Mouse (Mus musculus) forebrain, embryonic 11.5 days (tissue): ENCODE results near the gene Msmb. TPM values are rescaled to one million over a fixed set of nuclear protein-coding genes. Genes with fewer than 3 reads are reported as not detected.

Experiments
- ATAC-seq: fragments of 200-750 bp; cut with Nextera tagmentation; replicated peaks from 2 replicates; pipeline ENCODE4 v1.8.0; 2017; ENCODE audit warnings: moderate TSS enrichment; ENCODE audit not compliant: low FRiP score
- DNase-seq: peaks from one replicate; pipeline ENCODE4 v3.0.0-alpha.2; 2017; ENCODE audit warnings: low spot score
- H3K27ac ChIP-seq: fragments of 300-500 bp; sonication (generic); 2 replicates; pipeline ENCODE4 v1.5.1; 2014; ENCODE audit warnings: low read depth, low read length
- H3K27me3 ChIP-seq: fragments of 300-500 bp; sonication (generic); 2 replicates; pipeline ENCODE4 v1.6.1; 2014; ENCODE audit warnings: mild to moderate bottlenecking, low read length, mixed read lengths; ENCODE audit not compliant: control insufficient read depth, insufficient read depth
- H3K36me3 ChIP-seq: fragments of 300-500 bp; sonication (generic); 2 replicates; pipeline ENCODE4 v1.6.1; 2014; ENCODE audit warnings: mild to moderate bottlenecking, low read length, moderate library complexity, mixed read lengths; ENCODE audit not compliant: control insufficient read depth, insufficient read depth
- H3K4me1 ChIP-seq: fragments of 300-500 bp; sonication (generic); replicated peaks from 2 replicates; pipeline ENCODE4 v1.6.1; 2014; ENCODE audit warnings: low read length, mixed read lengths; ENCODE audit not compliant: control insufficient read depth, insufficient read depth
- H3K4me2 ChIP-seq: fragments of 300-500 bp; sonication (generic); 2 replicates; pipeline ENCODE4 v1.6.1; 2014; ENCODE audit warnings: low read depth, mild to moderate bottlenecking, low read length, moderate library complexity, mixed read lengths; ENCODE audit not compliant: severe bottlenecking
- H3K4me3 ChIP-seq: fragments of 300-500 bp; sonication (generic); 2 replicates; pipeline ENCODE4 v1.5.1; 2014; ENCODE audit warnings: low read depth, low read length
- H3K9ac ChIP-seq: fragments of 300-500 bp; sonication (generic); 2 replicates; pipeline ENCODE4 v1.6.1; 2014; ENCODE audit warnings: low read length
- H3K9me3 ChIP-seq: fragments of 300-500 bp; sonication (generic); 2 replicates; pipeline ENCODE4 v1.6.1; 2016; ENCODE audit warnings: low read length, mixed read lengths; ENCODE audit not compliant: control insufficient read depth
- WGBS: fragments of 180-500 bp; shearing (Covaris S2); extraction: QIAGEN DNeasy Blood & Tissue Kit; methylation state at CpG from one replicate; pipeline ENCODE4 v1.1.7; 2014; 5-methylcytosine and 5-hydroxymethylcytosine counted together
- polyA plus RNA-seq: library from polyadenylated mRNA; unstranded; fragments of >200 nt; fragmentation: Nextera tagmentation; extraction: Ambion mirVana; gene quantifications from 2 replicates; pipeline ENCODE4 v1.2.1, GENCODE M21; 2014

Msmb gene
- polyA plus RNA-seq, 1 experiment from 2014 or later = not detected

GRCm38 (mm10) chr14:32164173-32165051, 22.6 kb downstream of the Msmb start:
- Histone ChIP-seq H3K9me3 (no peaks in the 10 kb centered on the region), H3K27me3 (no peaks in the 10 kb centered on the region), H3K4me2 (no peak overlapping the region), H3K4me1 (peaks cover 10% of the 10 kb centered on the region; the same call in 1 of the 2 replicates), H3K9ac (no peak overlapping the region), H3K4me3 (no peak overlapping the region), H3K27ac (no peak overlapping the region), H3K36me3 (no peaks in the 10 kb centered on the region)
- ATAC-seq = no peak
- DNase-seq = no peak
- WGBS = 84% methylated on average over 8 of the region's 8 CpGs

DNA sequence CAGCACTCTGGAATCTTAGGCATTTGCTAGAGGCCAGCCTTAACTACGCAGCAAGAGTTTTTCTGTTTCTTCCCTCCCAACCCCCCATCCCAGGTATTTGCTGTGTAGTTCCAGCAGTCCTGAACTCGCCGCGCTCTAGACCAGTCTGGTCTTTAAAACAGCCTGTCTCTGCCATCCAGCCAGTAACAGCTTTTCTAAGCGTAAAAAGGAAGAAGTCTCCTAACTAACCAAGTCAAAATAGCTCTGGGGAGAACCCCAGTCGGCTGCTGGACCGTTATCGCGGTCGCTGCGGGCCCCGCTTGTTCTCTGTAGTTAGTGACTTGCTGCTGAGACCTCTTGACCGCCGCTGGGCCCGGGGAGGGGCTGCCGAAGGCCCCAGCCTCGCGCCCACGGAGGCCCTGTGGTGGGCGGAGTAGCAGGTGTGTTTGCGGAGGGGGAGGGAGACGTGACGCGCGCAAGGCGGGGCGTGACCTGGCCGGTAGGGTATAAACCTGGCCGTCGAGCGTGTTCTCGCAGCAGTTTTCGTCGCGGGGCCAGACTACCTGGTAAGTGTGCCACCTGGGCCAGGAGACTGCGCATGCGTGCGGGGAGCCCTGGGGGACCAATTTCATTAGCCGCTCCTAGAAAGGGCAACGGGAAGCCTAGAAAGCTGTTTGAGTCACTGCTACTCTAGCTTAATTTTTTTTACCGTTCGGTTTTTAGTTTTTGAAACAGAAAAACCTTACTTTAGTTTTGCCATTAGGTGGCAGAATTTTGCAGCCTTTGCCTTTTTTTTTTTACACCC, 23.6 kb downstream of the Msmb start:
- ATAC-seq (peak; percentile 58; the same call in 1 of the 2 replicates), DNase-seq (peak; percentile 84)
- no peaks in the 10 kb centered on the region for H3K36me3 ChIP-seq
- H3K9ac ChIP-seq = peak overlapping the region; percentile 60
- H3K4me1 ChIP-seq = peaks cover 6% of the 10 kb centered on the region; the same call in 1 of the 2 replicates
- peak overlapping the region; percentile 46 for H3K4me3 ChIP-seq
- H3K27ac ChIP-seq = 0 out of 2 replicates have a peak overlapping the region, but pooled peaks have one; percentile 8
- H3K9me3 ChIP-seq = no peaks in the 10 kb centered on the region
- WGBS = under 1% methylated on average over 42 of the region's 42 CpGs
- peak overlapping the region; percentile 95 for H3K4me2 ChIP-seq
- H3K27me3 ChIP-seq = no peaks in the 10 kb centered on the region

DNA sequence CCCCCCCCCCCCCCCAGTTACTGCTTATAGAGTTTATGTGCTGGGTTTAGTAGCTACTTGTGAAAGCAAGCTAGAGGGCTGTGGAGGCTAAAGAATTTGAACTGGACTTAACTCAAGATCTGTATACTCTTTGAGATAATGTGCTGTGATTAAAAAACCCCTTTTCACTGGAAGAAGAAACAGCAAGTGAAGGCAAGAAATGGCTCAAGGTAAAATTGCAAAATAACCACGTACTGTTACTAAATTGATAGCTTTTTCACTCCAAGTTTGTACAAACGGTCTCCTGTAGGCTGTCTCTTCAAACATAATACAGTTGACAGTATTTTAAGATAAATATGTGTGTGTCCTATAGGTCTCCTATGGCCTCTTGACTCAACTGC, 24.2 kb downstream of the Msmb start:
- H3K36me3 ChIP-seq = no peaks in the 10 kb centered on the region
- peaks cover 5% of the 10 kb centered on the region; the same call in 1 of the 2 replicates for H3K4me1 ChIP-seq
- H3K27me3 ChIP-seq = no peaks in the 10 kb centered on the region
- ATAC-seq (no peak), DNase-seq (no peak)
- H3K27ac ChIP-seq = no peak overlapping the region
- H3K9ac ChIP-seq = no peak overlapping the region
- peak overlapping the region; percentile 46; the same call in 1 of the 2 replicates for H3K4me3 ChIP-seq
- peak overlapping the region; percentile 95 for H3K4me2 ChIP-seq
- no peaks in the 10 kb centered on the region for H3K9me3 ChIP-seq
- WGBS = 85% methylated on average over 2 of the region's 2 CpGs

DNA sequence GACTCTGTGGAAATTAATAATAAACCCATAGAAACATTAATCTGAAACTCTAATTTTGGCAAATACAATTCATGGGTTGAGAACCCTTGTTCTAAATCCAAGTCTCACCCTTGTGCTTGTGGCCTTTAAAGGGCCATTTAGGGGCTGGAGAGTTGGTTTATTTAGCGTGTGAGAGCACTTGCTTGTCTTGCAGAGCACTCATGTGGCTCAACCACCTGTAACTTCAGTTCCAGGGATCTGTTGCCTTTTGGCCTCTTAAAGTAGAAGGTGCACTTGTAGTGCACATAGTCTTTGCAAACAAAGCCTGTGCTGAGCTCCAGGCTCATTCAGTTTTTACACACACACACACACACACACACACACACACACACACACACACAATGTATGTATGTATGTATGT, 25.0 kb downstream of the Msmb start:
- Histone ChIP-seq H3K4me1 (peaks cover 5% of the 10 kb centered on the region; the same call in 1 of the 2 replicates), H3K27ac (no peak overlapping the region), H3K27me3 (no peaks in the 10 kb centered on the region), H3K9me3 (no peaks in the 10 kb centered on the region), H3K4me3 (no peak overlapping the region), H3K36me3 (no peaks in the 10 kb centered on the region), H3K4me2 (no peak overlapping the region), H3K9ac (no peak overlapping the region)
- WGBS = 95% methylated on average over 1 of the region's 1 CpGs
- ATAC-seq (no peak), DNase-seq (no peak)

DNA sequence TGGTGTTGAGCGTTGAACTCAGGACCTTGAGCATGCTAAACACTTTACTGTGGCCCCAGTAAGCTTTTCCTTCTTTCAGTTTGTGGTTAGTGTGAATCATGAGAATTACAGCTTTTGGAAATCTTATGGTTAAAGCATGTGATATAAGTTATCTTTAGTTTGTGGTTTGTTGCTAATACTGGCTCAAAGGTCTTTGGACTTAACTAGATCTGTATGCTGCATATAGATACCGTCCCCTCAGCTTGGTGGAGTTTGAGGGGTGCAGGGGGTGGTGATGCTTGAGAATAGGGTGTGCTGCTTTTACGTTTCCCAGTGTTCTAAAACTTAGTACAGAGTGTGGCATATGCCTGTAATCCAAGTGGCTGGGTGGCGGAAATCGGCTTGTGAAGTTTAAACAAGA, 25.5 kb downstream of the Msmb start:
- WGBS = 90% methylated on average over 5 of the region's 5 CpGs

DNA sequence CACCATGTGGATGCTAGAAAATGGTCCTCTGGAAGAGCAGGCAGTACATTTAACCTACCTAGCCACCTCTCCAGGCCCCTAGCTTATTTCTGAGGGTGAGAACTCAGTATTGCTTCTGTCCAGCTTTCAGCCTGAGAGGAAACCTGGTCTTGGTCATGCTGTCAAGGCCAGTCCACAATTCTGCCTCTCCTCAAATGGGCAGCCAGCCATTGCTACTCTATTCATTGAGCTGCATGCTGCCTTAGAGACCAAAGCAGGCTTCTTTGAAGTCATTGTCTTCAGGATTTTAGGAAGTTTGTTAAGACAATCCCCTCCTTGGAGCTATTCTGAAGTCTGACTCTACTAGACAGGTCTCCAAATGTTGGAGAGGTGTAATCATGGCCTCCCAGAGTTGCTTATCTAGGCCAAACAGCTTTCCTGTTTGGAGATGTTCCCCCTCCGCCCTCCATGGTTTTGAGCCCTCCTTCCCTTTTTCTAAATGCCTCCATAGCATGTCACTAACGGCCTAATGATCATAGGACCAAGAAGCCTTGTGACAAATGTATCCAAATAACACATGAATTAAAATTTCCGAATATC, 26.9 kb downstream of the Msmb start:
- no peak overlapping the region for H3K9ac ChIP-seq
- 76% methylated on average over 3 of the region's 3 CpGs for WGBS
- DNase-seq (no peak), ATAC-seq (no peak)
- H3K27ac ChIP-seq = no peak overlapping the region
- no peak overlapping the region for H3K4me3 ChIP-seq
- no peaks in the 10 kb centered on the region for H3K9me3 ChIP-seq
- H3K4me1 ChIP-seq = peaks cover 5% of the 10 kb centered on the region; the same call in 1 of the 2 replicates
- no peaks in the 10 kb centered on the region for H3K27me3 ChIP-seq
- H3K36me3 ChIP-seq = no peaks in the 10 kb centered on the region; the same call in 1 of the 2 replicates
- no peak overlapping the region for H3K4me2 ChIP-seq

More for the DNA sequence above, 25.5 kb downstream of the Msmb start:
- Histone ChIP-seq H3K9me3 (no peaks in the 10 kb centered on the region), H3K4me2 (no peak overlapping the region), H3K27ac (no peak overlapping the region), H3K4me1 (peaks cover 5% of the 10 kb centered on the region; the same call in 1 of the 2 replicates), H3K36me3 (no peaks in the 10 kb centered on the region), H3K4me3 (no peak overlapping the region), H3K9ac (no peak overlapping the region), H3K27me3 (no peaks in the 10 kb centered on the region)
- DNase-seq (no peak), ATAC-seq (no peak)

GRCm38 (mm10) chr14:32170137-32170536, 28.3 kb downstream of the Msmb start:
- ATAC-seq = no peak
- 88% methylated on average over 4 of the region's 4 CpGs for WGBS
- no peak for DNase-seq

DNA sequence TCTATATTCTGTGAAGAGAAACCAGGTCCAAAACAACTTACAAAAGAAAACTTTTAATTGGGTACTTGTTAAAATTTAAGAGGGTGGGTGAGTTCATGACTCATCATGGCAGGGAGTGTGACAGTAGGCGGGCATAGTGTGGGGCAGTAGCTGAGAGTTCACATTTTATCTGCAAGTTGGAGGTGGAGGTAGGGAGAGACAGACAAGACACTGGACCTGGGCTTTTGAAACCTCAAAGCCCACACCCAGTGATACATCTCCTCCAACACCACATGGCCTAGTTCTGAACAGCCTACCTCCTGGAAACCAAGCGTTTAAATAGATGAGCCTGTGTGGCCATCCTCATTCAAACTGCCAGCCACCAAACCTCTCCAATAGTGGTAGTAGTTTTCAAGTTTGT, 33.5 kb downstream of the Msmb start:
- Histone ChIP-seq H3K9ac (no peak overlapping the region), H3K4me3 (no peak overlapping the region), H3K9me3 (no peaks in the 10 kb centered on the region), H3K4me1 (no peaks in the 10 kb centered on the region), H3K36me3 (peaks cover 7% of the 10 kb centered on the region; the same call in 1 of the 2 replicates), H3K4me2 (no peak overlapping the region), H3K27ac (no peak overlapping the region), H3K27me3 (no peaks in the 10 kb centered on the region)
- no peak for ATAC-seq
- 93% methylated on average over 2 of the region's 2 CpGs for WGBS
- DNase-seq = no peak

More at GRCm38 (mm10) chr14:32170137-32170536, 28.3 kb downstream of the Msmb start:
- no peak overlapping the region for H3K9ac ChIP-seq
- no peak overlapping the region for H3K4me2 ChIP-seq
- no peak overlapping the region for H3K4me3 ChIP-seq
- no peaks in the 10 kb centered on the region for H3K9me3 ChIP-seq
- no peak overlapping the region for H3K27ac ChIP-seq
- H3K27me3 ChIP-seq = no peaks in the 10 kb centered on the region
- H3K4me1 ChIP-seq = peaks cover 5% of the 10 kb centered on the region; the same call in 1 of the 2 replicates
- no peaks in the 10 kb centered on the region; the same call in 1 of the 2 replicates for H3K36me3 ChIP-seq
